In the genomic region with DNA sequence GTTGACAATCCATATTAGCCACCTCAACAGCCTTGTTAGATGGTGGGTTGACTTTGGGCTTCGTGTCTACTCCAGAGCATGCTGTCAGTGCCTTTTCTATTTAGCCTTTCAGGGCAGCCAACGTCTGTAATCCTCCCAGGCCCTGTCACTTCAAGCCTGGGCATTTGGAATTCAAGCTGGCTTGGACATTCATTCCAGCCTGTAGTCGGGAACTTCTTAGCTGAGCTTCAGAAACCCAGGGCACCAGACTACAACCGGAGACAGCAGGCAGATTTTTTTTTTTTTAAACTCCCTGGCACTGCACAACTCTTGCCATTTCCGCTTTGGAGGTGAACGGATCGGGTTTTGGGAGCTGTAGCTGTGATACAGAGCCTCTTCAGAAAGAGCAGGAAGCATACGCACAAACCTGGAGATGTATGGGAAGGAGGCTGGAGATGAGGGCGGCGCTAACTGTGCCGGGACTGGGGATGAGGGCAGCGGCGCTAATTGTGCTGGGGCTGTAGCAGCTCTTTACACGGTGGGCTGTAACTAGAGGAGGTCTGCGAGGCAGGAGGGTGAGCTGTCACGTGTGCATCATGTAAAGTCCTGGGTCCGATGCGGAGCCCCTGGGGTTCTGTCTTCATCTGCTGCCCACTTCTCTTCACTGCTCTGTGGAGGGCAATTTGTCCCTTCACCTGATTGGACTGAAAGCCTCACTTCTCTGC, we compare ENCODE assay signal across 8 mouse cellular contexts. TPM values are rescaled to one million over a fixed set of nuclear protein-coding genes. Genes with fewer than 3 reads are reported as not detected.
DNase-seq lines count a peak whose midpoint lies in the region; ATAC-seq lines count a peak whose summit lies in the region.

No protein-coding gene starts in this region.

- no peaks in the 10 kb centered on the region for H3K27me3 ChIP-seq in heart, embryonic 16.5 days (ENCODE audit: control insufficient read depth, insufficient read depth, low read length)
- no peaks in the 10 kb centered on the region for H3K27me3 ChIP-seq in embryonic facial prominence, embryonic 12.5 days
- no peaks in the 10 kb centered on the region for H3K27me3 ChIP-seq in hindbrain, embryonic 16.5 days (replicated peaks; ENCODE audit: control insufficient read depth, insufficient read depth, low read length)
- no peaks in the 10 kb centered on the region for H3K27me3 ChIP-seq in neural tube, embryonic 13.5 days

- 18% methylated on average over 18 of the region's 18 CpGs for WGBS in heart, embryonic 16.5 days
- WGBS in embryonic facial prominence, embryonic 12.5 days = 15% methylated on average over 18 of the region's 18 CpGs
- 12% methylated on average over 18 of the region's 18 CpGs for WGBS in hindbrain, embryonic 16.5 days
- WGBS in neural tube, embryonic 13.5 days = 12% methylated on average over 18 of the region's 18 CpGs

- H3K4me1 ChIP-seq in heart, embryonic 16.5 days (ENCODE audit: control insufficient read depth, insufficient read depth, low read length) = peaks cover 8% of the 10 kb centered on the region; the same call in 1 of the 2 replicates
- H3K4me1 ChIP-seq in embryonic facial prominence, embryonic 12.5 days = peaks cover 15% of the 10 kb centered on the region
- H3K4me1 ChIP-seq in hindbrain, embryonic 16.5 days (ENCODE audit: control insufficient read depth, insufficient read depth, low read depth, low read length) = peaks cover 13% of the 10 kb centered on the region
- H3K4me1 ChIP-seq in neural tube, embryonic 13.5 days (replicated peaks) = peaks cover 28% of the 10 kb centered on the region

- no peak overlapping the region for H3K27ac ChIP-seq in heart, embryonic 16.5 days (ENCODE audit: low read length)
- H3K27ac ChIP-seq in embryonic facial prominence, embryonic 12.5 days = peak overlapping the region; percentile 43
- H3K27ac ChIP-seq in hindbrain, embryonic 16.5 days (ENCODE audit: low read depth, low read length) = peak overlapping the region; percentile 19; the same call in 1 of the 2 replicates
- H3K27ac ChIP-seq in neural tube, embryonic 13.5 days (replicated peaks) = no peak overlapping the region

- peak overlapping the region; percentile 7; the same call in 1 of the 2 replicates for H3K4me3 ChIP-seq in heart, embryonic 16.5 days (ENCODE audit: low read length)
- 0 out of 2 replicates have a peak overlapping the region, but pooled peaks have one; percentile 8 for H3K4me3 ChIP-seq in embryonic facial prominence, embryonic 12.5 days
- H3K4me3 ChIP-seq in hindbrain, embryonic 16.5 days (ENCODE audit: low read length) = no peak overlapping the region
- H3K4me3 ChIP-seq in neural tube, embryonic 13.5 days = no peak overlapping the region

- H3K4me2 ChIP-seq in heart, embryonic 16.5 days (ENCODE audit: low read depth, low read length) = peak overlapping the region; percentile 53
- H3K4me2 ChIP-seq in embryonic facial prominence, embryonic 12.5 days (replicated peaks) = peak overlapping the region; percentile 37
- peak overlapping the region; percentile 45 for H3K4me2 ChIP-seq in hindbrain, embryonic 16.5 days (ENCODE audit: low read length)
- H3K4me2 ChIP-seq in neural tube, embryonic 13.5 days = peak overlapping the region; percentile 45

- H3K36me3 ChIP-seq in heart, embryonic 16.5 days (ENCODE audit: control insufficient read depth, insufficient read depth) = no peaks in the 10 kb centered on the region
- H3K36me3 ChIP-seq in embryonic facial prominence, embryonic 12.5 days = no peaks in the 10 kb centered on the region
- no peaks in the 10 kb centered on the region for H3K36me3 ChIP-seq in hindbrain, embryonic 16.5 days (ENCODE audit: control insufficient read depth, insufficient read depth, low read length)
- H3K36me3 ChIP-seq in neural tube, embryonic 13.5 days = no peaks in the 10 kb centered on the region

- intact Hi-C loops in heart, postnatal 14 days (cut with DNase I) = loop anchor here (10.0 kb wide), 3 partner anchors 257 to 537 kb away; no protein-coding TSS in a partner anchor

- no peak for ATAC-seq in heart, embryonic 16.5 days (replicated peaks; ENCODE audit: extremely low read depth, insufficient read depth, low FRiP score)
- ATAC-seq in embryonic facial prominence, embryonic 12.5 days (ENCODE audit: insufficient number of reproducible peaks, insufficient read depth, low FRiP score, low TSS enrichment) = no peak; the same call in 1 of the 2 replicates
- ATAC-seq in hindbrain, embryonic 16.5 days = 0 out of 2 replicates have a peak, but pooled peaks have one; percentile 58
- no peak for ATAC-seq in neural tube, embryonic 13.5 days (ENCODE audit: low read depth)

- H3K9ac ChIP-seq in heart, embryonic 16.5 days (ENCODE audit: low read length) = peak overlapping the region; percentile 20; the same call in 1 of the 2 replicates
- H3K9ac ChIP-seq in embryonic facial prominence, embryonic 12.5 days = no peak overlapping the region; the same call in 1 of the 2 replicates
- H3K9ac ChIP-seq in hindbrain, embryonic 16.5 days (ENCODE audit: low read depth, low read length) = peak overlapping the region; percentile 24; the same call in 1 of the 2 replicates
- H3K9ac ChIP-seq in neural tube, embryonic 13.5 days = peak overlapping the region; percentile 52

- DNase-seq in heart, postnatal 14 days = no peak
- no peak for DNase-seq in ovary, adult 18-20 months (ENCODE audit: low spot score)
- no peak for DNase-seq in lung, postnatal 14 days
- DNase-seq in gastrocnemius, adult 8-10 months (ENCODE audit: low spot score in 2 of 2) = no peak

- peaks cover 6% of the 10 kb centered on the region for H3K9me3 ChIP-seq in heart, embryonic 16.5 days (replicated peaks; ENCODE audit: control insufficient read depth, low read length)
- 0 out of 2 replicates have a peak, but pooled peaks cover 2% of the 10 kb centered on the region for H3K9me3 ChIP-seq in embryonic facial prominence, embryonic 12.5 days
- peaks cover 3% of the 10 kb centered on the region; the same call in 1 of the 2 replicates for H3K9me3 ChIP-seq in hindbrain, embryonic 16.5 days (ENCODE audit: control insufficient read depth, low read length)
- 0 out of 2 replicates have a peak, but pooled peaks cover 6% of the 10 kb centered on the region for H3K9me3 ChIP-seq in neural tube, embryonic 13.5 days

RNA-seq across cellular contexts. Expression of a gene that starts 21.3 kb away (rescaled TPM):
- 463 and 565 TPM in 2 replicates for polyA plus RNA-seq in heart, embryonic 16.5 days (2015; fragmentation: Nextera tagmentation; extraction: Ambion mirVana)
- total RNA-seq in heart, postnatal 14 days (2021) = 100 to 1,000 TPM; 816 to 895 TPM
- polyA plus RNA-seq in embryonic facial prominence, embryonic 12.5 days (2016; fragmentation: Nextera tagmentation; extraction: Ambion mirVana) = 1,139 and 1,150 TPM in 2 replicates
- polyA plus RNA-seq in hindbrain, embryonic 16.5 days (2015; fragmentation: Nextera tagmentation; extraction: Ambion mirVana) = 456 and 490 TPM in 2 replicates
- 669 and 687 TPM in 2 replicates for polyA plus RNA-seq in neural tube, embryonic 13.5 days (2015; fragmentation: Nextera tagmentation; extraction: Ambion mirVana)
- total RNA-seq in gastrocnemius, adult 8-10 months (2022) = 100 to 1,000 TPM; 660 to 798 (median 702) TPM

RNA-seq across cellular contexts. Expression of a gene that starts 21.4 kb away (rescaled TPM):
- 13.3 and 14.1 TPM in 2 replicates for polyA plus RNA-seq in heart, embryonic 16.5 days (2015; fragmentation: Nextera tagmentation; extraction: Ambion mirVana)
- total RNA-seq in heart, postnatal 14 days (2021) = 10 to 100 TPM; 12.4 to 13.3 TPM
- polyA plus RNA-seq in embryonic facial prominence, embryonic 12.5 days (2016; fragmentation: Nextera tagmentation; extraction: Ambion mirVana) = 22.2 and 24.9 TPM in 2 replicates
- polyA plus RNA-seq in hindbrain, embryonic 16.5 days (2015; fragmentation: Nextera tagmentation; extraction: Ambion mirVana) = 16.5 and 18.4 TPM in 2 replicates
- 18.3 and 22.8 TPM in 2 replicates for polyA plus RNA-seq in neural tube, embryonic 13.5 days (2015; fragmentation: Nextera tagmentation; extraction: Ambion mirVana)
- total RNA-seq in gastrocnemius, adult 8-10 months (2022) = 1 to 10 TPM; 5.7 to 8.1 (median 7.1) TPM

Comparison
In these comparisons a context has a peak if more than half of its experiments do, and no peak if none do; other contexts are left out.
1. H3K27ac ChIP-seq: peak in embryonic facial prominence, embryonic 12.5 days (single experiment) and hindbrain, embryonic 16.5 days (single experiment); none in heart, embryonic 16.5 days (single experiment) and neural tube, embryonic 13.5 days (single experiment).
2. H3K4me3 ChIP-seq: peak in heart, embryonic 16.5 days (single experiment) and embryonic facial prominence, embryonic 12.5 days (single experiment); none in hindbrain, embryonic 16.5 days (single experiment) and neural tube, embryonic 13.5 days (single experiment).
3. Peak in every context shown above with its lines, with median percentiles within 50 percentile points of each other: H3K4me2 ChIP-seq.